Mouse (Mus musculus): ENCODE measurements around the gene Nppa. TPM values are rescaled to one million over a fixed set of nuclear protein-coding genes. Genes with fewer than 3 reads are reported as not detected.
A peak's percentile ranks its signal among the peaks of the same experiment; 100 is the strongest.

Gene Nppa
- total RNA-seq (2021) = under 1 TPM in 1 of 2 experiments, not detected in 1; 0.71 TPM

DNA sequence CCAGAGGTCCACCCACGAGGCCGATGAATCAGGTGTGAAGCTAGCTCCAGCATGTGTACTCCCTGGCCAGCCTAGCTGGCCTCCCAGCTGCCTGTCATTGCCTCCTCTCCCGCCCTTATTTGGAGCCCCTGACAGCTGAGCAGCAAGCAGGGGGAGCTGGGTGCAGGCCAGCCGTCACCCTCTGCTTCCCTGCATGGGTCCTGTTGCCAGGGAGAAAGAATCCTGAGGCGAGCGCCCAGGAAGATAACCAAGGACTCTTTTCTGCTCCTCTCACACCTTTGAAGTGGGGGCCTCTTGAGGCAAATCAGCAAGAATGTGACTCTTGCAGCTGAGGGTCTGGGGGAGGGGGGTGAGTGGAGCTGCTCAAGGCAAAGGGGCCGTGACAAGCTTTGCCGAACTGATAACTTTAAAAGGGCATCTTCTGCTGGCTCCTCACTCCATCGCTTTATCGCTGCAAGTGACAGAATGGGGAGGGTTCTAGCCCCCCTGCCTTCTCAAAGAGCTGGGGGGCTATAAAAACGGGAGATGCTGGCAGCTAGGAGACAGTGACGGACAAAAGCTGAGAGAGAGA lies at the start of gene Nppa:
Gene Nppa (plus strand): TSS at position 521 of the 571 bp plus-strand sequence.
- no peak for DNase-seq (ENCODE audit: low spot score in 2 of 2)
- intact Hi-C loops (cut with DNase I) = no loop called here

DNA sequence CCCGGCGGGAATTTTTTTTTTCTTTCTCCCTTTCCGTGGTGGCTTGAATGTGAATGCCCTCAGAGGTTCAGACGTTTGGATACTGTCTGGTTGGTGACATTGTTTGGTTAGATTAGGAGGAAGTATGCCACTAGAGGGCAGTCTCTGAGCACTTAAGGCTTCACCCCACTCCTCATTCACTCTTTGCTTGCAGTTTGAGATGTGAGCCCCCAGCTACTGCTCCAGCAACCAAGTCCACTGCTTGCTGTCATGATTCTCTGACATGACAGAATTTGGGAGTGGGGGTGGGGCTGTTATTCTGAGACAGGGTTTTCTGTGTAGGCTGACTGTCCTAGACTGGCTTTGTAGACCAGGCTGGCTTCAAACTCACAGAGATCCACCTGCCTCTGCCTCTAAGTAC lies 46.9 kb upstream of the Nppa start:
- intact Hi-C loops (cut with DNase I) = loop anchor here (2.0 kb wide), 1 partner anchor 55 kb away; no protein-coding TSS in a partner anchor
- peak; percentile 51 to 56 for DNase-seq (ENCODE audit: low spot score in 2 of 2)

DNA sequence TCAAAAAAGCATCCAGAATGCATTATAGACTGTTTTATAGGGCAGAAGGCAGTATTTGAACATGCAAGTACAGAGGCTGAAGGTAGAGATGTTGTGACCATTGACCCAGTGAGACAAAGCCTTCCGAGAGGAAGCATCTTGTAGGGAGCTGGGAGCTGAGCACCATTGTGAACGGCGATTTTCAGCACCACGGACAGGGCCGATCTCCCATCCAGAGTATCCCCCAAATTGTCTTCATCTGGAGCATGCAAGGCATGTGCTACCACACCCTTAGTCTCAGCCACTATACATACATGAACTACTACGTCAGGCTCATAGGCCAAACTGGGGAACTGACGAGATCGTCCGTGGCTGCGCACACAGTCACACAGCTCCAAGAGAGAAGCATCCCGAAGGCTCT lies 43.4 kb upstream of the Nppa start:
- intact Hi-C loops (cut with DNase I) = no loop called here
- no peak for DNase-seq (ENCODE audit: low spot score in 2 of 2)

DNA sequence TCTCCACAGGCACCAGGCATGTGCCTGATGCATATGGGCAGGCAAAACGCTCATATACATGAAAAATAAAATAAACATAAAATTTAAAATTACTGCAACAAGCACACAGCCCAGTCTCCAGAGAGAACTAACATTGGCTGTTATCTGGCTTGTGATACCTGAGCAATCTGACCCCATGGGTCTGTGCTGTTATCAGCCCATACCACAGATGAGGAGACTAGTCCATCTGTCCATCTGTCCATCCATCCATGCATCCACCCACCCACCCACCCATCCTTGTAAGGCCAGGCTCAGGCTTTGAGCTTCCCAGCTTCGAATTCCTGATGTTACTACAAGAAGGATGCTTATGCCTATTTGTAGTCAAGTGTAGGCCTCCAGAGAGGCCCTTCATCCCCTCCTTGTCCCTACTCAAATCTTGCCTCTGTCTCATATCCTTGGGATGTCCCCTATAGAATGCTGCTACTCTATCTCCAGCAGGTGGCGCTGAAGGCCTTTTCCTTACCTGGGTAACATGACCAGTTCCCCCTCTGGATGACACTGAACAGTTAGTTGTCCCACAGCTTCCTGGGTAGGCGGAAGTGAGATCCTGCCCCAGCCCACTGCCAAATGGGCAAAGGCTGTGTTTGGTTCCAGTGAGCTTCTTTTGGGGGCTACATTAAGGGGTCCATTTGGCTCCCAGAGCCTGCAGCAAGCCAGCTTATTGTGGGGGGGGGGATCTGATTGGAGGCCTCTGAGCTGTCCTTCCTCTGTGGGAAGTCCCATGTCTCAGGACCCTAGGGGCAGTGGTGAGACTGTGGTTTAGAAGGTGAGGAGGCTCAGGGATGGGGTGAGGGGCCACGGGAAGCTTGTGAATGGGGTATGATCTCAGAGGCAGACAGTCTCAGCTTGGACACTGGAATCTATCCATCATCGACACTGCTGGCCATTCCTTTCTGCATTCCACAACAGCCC lies 40.4 kb upstream of the Nppa start:
- intact Hi-C loops (cut with DNase I) = no loop called here

DNA sequence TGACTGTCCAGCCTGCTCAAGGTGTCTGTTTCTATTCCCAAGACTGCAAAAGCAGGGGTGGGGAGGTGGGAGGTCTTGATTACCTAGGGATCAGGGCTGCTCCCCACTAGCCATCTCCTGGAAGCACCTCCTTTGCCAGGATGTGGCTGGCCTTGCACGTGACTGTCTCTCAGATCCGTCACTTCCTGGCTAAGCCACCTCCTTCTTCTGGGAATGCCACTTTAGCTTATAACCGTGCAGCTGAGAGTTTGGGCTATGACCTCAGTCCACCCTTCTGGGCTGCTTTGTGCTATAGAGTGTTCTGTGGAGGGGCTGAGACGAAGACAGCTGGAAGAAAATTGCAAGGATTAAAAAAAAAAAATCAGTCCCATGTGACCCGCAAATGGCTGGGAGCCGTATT lies 37.7 kb upstream of the Nppa start:
- intact Hi-C loops (cut with DNase I) = no loop called here

More for the DNA sequence above, 40.4 kb upstream of the Nppa start:
- DNase-seq (ENCODE audit: low spot score in 2 of 2) = peak; percentile 60 to 65

DNA sequence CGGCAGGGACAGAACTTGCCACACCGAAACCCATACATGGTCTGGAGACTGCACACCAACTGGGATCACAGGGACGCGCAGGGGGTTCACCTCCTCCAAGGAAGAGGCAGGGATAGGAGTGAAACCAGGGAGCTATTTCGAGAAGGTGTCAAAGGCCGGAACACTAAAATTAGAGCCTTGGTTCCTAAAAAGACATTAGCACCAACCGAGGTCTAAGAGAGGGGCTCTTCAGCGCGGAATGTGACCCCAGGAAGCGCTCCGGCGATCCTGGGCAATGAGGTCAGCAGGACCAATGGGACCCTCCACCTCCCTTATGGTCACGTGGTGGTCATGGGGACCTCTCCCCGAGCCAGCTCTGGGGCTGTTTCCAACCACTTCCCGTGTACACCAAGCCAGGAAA lies 36.9 kb upstream of the Nppa start:
- intact Hi-C loops (cut with DNase I) = no loop called here
- DNase-seq (ENCODE audit: low spot score in 2 of 2) = no peak

More for the DNA sequence above, 37.7 kb upstream of the Nppa start:
- DNase-seq (ENCODE audit: low spot score in 2 of 2) = peak in 1 of 2 experiments; percentile 20

DNA sequence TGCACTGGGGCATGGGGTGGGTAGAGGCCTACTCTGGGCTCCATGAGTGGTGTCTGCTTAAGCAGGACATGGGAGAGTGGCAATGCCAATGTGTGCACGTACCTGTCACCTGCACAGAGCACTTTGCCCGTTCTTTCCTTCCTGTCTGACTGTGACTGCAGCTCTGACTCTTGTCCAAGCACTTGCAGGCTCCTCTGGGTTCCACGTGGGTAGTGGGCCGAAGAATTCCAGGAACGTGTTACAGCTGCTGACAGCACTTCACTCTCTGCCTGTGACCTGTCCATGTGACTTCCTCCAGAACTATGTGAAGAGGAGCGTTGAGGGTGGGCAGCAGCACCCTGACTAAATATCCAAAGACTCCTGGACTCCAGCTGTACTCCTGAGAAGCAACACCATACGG lies 34.8 kb upstream of the Nppa start:
- DNase-seq (ENCODE audit: low spot score in 2 of 2) = no peak
- intact Hi-C loops (cut with DNase I) = no loop called here

DNA sequence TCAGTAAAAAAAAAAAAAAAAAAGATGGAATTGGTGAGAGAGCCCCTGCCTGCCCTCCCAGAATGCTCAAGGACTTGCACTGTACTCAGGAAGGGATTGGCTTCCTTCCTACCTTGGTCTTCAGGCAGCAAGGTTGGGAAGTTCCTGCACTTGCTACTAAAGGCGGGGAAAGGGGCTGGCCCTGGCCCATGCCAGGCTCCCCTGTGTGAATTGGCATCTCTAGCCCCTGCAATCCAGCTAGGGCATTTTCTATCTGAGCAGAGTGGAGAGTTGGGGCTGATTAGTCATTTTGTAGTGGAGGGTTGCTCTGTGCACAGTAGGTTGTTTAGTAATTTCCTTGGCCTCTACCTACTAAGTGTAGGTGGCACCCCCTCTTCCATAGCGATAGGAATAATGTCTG lies 31.7 kb upstream of the Nppa start:
- intact Hi-C loops (cut with DNase I) = no loop called here

DNA sequence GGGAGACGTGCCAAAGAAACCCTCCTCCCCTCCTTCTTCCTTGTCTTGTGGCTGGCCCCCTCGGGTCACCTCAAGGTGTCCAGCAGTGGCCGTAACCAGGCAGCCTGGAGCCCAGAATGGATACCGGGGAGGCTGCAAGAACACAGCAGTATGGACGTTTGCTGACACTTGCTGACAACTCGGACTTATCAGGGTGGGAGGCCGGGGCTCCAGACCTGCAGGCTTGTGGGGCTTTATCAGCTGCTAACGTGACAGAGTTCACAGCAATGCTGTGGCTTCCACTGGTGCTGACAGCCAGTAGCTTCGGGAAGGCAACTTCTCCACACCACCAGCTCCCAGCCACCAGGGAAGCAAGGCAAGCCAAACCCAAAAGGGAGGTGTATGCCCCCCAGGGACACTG lies 31.2 kb upstream of the Nppa start:
- no peak for DNase-seq (ENCODE audit: low spot score in 2 of 2)
- intact Hi-C loops (cut with DNase I) = no loop called here

More for the DNA sequence above, 31.7 kb upstream of the Nppa start:
- no peak for DNase-seq (ENCODE audit: low spot score in 2 of 2)

DNA sequence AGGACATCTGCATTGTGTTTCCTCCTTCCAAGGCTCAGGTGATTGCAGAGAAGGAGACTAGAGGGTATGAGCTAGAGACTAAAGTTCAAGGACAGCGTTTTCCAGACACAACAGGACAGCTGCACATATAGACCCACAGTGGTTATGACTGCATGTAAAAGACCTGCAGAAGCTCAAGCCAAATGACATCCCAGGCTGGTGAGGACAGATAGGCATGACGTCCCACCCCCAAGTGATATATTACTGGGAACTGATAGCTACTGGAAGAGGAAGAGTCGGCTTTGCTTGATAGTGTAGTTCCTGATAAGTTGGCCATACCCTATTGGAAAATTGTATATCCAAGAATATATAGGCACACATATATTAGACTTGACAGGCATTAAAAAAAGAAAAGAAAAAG lies 24.3 kb upstream of the Nppa start:
- DNase-seq (ENCODE audit: low spot score in 2 of 2) = no peak
- intact Hi-C loops (cut with DNase I) = no loop called here

DNA sequence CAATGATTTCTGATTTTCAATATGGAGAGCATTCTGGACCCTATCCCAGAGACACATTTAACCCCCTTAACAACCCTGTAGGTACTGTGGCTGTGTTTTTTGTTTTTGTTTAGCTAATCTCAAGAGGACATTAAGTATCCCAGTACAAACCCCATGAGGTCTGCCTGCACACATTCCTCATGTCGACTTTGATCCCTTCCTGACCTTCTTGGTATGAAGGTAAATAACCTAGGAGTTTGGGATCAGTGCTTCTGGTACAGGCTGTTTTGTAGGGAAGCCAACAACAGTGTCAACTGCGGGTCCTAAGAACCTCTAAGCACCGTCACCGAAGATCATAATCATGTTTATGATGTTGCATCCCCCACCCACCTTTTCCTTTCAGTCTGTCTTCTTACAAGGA lies 22.8 kb upstream of the Nppa start:
- intact Hi-C loops (cut with DNase I) = no loop called here
- no peak for DNase-seq (ENCODE audit: low spot score in 2 of 2)

DNA sequence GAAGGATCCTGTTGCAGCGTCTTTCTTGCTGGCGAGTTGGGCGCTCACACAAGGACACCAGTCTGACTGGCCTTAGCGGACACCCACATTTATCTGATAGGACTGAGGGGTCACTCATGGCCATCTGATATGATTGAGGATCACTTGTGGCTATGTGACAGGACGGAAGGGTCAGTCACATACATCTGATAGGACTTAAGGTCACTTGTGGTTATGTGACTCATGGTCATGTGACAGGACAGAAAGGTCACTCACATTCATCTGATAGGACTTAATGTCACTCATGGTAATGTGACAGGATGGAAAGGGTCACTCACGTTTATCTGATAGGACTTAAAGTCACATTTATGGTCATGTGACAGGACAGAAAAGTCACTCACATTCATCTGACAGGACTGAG lies 22.1 kb upstream of the Nppa start:
- DNase-seq (ENCODE audit: low spot score in 2 of 2) = no peak
- intact Hi-C loops (cut with DNase I) = no loop called here

DNA sequence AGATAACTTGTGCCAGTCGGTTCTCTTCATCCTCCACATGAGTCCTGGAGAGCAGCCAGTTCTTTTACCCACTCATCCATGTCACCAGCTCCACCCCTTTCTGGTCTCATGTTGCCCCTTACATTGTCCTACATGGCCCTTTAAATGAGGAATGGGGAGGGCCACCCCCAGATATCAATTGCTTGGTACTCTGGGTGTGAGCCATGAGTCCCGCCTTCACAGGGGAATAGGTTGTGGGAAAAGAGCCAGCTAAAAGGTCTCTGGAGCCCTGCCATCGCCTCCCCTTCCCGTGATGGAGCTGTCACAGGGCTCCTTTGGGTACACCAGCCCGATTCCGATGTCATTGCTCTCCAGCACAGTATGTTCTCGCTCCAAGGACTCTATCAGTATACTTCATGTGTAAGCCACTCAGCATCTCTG lies 21.1 kb upstream of the Nppa start:
- no peak for DNase-seq (ENCODE audit: low spot score in 2 of 2)
- intact Hi-C loops (cut with DNase I) = no loop called here

DNA sequence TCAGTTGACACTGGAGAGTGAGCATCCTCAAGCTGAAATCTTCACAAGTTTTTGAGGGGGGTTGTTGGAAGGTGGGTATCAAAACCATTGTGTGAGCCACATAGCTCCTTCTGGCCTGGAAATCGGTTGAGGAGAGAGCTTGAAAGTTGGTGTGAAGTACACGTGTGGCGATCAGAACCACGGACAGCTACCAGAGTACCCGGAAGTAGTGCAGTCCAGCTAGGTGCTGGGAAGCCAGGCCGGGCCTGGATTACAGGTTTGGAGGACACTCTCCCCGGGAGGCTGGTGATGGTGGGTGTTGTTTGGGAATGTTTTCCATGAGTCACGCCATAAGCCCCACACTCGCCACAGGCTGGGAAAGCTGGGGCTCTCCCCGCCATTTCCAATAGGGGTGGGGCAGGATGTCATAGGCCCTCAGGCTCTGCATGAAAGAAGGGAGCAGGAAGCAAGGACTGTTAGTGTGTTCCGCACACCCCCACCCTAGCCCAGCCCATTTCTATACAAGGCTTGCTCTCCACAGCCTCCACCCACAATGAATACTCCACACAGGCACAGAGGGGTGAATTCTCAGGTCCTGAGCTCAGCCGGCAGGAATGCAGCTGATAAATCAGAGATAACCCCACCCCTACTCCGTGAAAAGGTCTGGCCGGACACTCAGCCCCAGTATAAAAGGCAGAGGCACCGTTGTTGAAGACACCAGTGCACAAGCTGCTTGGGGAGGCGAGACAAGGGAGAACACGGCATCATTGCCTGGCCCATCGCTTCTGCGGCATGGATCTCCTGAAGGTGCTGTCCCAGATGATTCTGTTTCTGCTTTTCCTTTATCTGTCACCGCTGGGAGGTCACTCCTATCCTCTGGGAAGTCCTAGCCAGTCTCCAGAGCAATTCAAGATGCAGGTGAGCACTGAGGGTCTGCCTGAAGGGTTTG lies 15.1 kb upstream of the Nppa start, which contains the start of gene Nppb:
Gene Nppb (plus strand): TSS at position 584 of the 928 bp plus-strand sequence.
- intact Hi-C loops (cut with DNase I) = no loop called here
- DNase-seq (ENCODE audit: low spot score in 2 of 2) = no peak

DNA sequence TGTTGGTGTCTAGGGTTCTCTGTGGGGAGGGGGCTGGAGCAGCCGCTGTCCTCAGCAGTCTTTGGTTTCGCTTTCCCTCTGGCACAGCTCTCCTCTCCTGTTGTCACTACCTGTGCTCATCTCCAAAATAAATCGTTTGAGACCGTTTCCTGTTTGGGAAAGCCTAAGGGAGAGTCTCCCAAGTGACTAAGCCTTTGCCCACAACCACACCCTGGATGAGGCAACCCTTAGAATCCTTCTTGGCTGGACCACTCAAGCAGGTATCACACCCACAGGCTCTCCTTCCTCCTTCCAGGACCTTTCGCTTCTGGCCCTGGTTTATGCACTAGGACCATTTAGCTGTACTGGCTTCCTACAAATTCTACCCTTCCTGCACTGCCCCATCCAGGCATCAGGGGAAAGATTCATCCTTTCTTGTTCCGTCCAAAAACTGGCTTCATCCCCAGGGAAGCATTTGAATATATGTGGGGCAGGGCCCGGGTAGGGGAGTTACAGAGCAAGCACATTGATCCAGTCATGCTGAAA lies 6.9 kb upstream of the Nppa start:
- intact Hi-C loops (cut with DNase I) = no loop called here

DNA sequence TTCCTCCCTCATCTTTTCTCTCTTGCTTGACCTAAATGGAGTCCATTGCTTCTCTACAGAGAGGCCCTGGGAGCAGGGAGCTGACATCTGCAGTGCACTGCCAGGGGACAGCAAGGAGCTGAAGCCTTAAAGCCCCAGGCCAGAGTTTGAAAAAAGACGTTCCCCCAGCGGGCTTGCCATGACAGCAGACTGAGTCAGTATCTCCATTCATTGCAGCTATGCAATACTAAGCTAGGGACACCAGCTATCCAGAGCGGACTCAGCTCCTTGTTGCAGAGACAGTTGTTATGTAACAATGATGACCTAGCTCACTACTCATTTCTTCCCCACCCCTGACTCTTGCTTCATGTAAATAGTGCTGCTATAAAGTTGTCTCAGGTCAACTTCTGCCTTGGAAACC lies 5.2 kb upstream of the Nppa start:
- intact Hi-C loops (cut with DNase I) = no loop called here
- no peak for DNase-seq (ENCODE audit: low spot score in 2 of 2)

More for the DNA sequence above, 6.9 kb upstream of the Nppa start:
- DNase-seq (ENCODE audit: low spot score in 2 of 2) = no peak

DNA sequence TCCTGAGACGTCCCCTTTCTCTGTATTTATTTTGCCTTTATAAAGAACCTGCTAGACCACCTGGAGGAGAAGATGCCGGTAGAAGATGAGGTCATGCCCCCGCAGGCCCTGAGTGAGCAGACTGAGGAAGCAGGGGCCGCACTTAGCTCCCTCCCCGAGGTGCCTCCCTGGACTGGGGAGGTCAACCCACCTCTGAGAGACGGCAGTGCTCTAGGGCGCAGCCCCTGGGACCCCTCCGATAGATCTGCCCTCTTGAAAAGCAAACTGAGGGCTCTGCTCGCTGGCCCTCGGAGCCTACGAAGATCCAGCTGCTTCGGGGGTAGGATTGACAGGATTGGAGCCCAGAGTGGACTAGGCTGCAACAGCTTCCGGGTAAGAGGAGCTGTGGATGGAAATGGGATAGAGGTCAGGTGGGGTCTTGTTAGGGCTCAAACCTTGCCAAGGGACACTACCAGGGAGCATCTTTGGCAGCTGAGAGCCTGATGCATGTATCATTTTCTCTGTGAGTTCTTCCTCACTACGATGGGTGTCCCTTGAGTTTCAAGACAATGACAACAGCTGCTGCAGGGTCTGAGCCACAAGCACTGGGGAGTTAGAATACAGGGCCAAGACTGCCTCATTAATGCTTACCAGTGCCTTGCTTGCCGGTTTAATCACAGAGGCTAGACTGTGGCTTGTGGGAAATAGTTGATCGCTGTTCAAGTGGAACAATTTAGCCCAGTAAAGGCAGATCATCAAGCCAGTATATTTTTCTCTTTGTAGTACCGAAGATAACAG lies 679 bp downstream of the Nppa start:
- DNase-seq (ENCODE audit: low spot score in 2 of 2) = no peak
- intact Hi-C loops (cut with DNase I) = no loop called here

DNA sequence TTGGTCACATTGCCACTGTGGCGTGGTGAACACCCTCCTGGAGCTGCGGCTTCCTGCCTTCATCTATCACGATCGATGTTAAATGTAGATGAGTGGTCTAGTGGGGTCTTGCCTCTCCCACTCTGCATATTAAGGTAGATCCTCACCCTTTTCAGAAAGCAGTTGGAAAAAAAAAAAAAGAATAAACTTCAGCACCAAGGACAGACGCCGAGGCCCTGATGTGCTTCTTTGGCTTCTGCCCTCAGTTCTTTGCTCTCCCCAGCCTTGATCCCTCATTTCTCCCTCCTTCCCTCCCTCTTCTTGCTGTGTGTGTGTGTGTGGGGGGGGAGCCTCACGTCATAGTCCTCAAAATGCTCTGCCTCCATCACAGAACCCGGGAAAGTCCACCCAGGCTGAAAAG lies 1.3 kb downstream of the Nppa start:
- intact Hi-C loops (cut with DNase I) = no loop called here
- no peak for DNase-seq (ENCODE audit: low spot score in 2 of 2)

DNA sequence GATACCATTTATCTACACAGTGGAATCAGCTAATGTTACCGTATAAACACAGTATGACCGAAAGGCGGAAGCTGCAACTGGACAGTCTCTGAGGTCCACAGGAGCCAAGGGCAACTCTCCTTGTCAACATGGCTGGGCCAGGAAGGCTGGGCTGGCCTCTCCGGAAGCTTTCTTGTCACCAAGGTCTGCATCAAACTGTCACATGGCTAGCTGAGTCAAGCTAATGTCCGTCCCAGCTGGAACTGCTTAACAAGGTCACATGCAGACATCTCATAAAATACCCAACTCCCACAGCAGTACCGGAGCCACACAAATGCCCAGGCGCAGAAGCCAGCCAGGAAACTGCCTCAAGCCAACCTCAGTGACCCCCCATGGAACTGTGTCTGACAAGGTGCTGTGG lies 3.8 kb downstream of the Nppa start:
- intact Hi-C loops (cut with DNase I) = no loop called here
- no peak for DNase-seq (ENCODE audit: low spot score in 2 of 2)
